Mouse (Mus musculus): ENCODE data around the gene Ccdc130.

GRCm38 (mm10) chr8:84297029-84297785 is 27.0 kb upstream of the Ccdc130 start:
- TF ChIP-seq CTCF (conservative IDR thresholded peaks at IDR 0.05; ENCODE audit: low read length) (no peak), POU5F1 (IDR thresholded peaks at IDR 0.05; ENCODE audit: borderline replicate concordance, low read length) (no peak), NANOG (IDR thresholded peaks at IDR 0.05; ENCODE audit: borderline replicate concordance, low read length) (no peak)
